Mouse (Mus musculus) frontal cortex, postnatal 36 days (tissue): Measurements from ENCODE around the gene Uba1y.
"Not testable (repeated sequence)": the region's sequence is repeated elsewhere in the genome, so short reads cannot be mapped to it uniquely, and the experiment has no call there.

Experiments used
- DNase-seq, 2 experiments: peaks; one replicate each; pipeline ENCODE4 v3.0.0; 2022; ENCODE audit warnings: low spot score in 2 of 2

Gene Uba1y

GRCm38 (mm10) chrY:818396-818795 is at the start of gene Uba1y:
Gene Uba1y (plus strand): TSS chrY:818649.
- DNase-seq = no peak

DNA sequence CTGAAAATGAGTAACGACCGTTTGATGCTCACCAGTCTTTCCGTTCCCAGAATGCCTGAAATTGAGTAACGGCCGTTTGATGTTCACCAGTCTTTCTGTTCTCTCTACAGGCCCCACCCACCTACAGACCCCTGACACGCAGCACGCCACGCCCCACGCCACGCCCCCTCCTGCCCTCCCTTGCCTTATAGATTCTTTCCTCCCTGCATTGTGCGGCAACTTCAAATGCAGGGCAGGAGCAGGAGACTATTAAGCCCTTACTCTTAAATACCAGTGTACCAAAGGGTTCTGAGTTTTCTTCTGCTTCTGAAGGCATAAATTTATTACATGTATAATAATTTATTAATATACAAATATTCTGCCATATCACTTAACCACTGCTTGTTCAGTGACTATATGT is 21.1 kb upstream of the Uba1y start, which contains the start of gene Zfy1:
Gene Zfy1, minus strand, starts transcription at position 101 of the 400 bp plus-strand sequence.
- not testable (repeated sequence) for DNase-seq

- DNase-seq = no peak
These were observed 9.3 kb upstream of the Uba1y start for GRCm38 (mm10) chrY:808991-809661.

GRCm38 (mm10) chrY:872404-872803 is 54.0 kb downstream of the Uba1y start:
- no peak for DNase-seq

DNA sequence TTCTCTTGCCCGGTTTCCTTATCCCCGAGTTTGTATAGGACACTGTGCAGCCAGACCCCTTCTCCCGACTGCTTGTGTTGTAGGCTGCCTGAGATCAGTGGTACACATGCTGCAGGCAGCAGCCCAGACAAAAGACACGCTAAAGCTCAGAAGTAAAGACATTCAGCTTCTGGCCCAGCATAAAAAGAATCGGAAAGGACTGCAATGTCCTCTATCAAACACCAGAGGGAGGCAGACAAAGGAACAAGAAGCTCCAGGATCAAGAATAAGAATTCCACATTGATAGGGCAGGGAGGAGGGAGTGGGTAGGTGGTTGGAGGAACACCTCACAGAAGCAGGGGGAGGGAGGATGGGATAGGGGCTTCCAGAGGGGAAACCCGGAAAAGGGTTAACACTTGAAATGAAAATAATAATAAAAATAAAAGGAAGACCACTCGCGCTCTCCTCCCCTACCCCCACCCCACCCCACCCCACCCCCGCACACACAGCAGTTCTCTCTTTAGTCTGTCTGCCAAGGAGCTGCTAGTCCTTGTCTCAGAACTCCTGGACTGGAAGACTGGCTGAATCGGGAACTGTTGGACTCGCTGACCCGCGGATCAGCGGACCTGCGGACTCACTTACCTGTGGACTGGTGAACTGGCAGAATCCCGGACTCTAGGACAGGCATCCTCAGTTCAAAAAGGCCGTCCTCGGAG is 54.6 kb downstream of the Uba1y start:
- peak in 1 of 2 experiments; percentile 2 for DNase-seq
